Mouse (Mus musculus) forebrain, embryonic 11.5 days (tissue): ENCODE data around the gene Kmt2c. TPM values are rescaled to one million over a fixed set of nuclear protein-coding genes. Genes with fewer than 3 reads are reported as not detected.
A peak's percentile ranks its signal among the peaks of the same experiment; 100 is the strongest.

Experiments used
- ATAC-seq: fragments of 200-750 bp; cut with Nextera tagmentation; replicated peaks from 2 replicates; pipeline ENCODE4 v1.8.0; 2017; ENCODE audit warnings: moderate TSS enrichment; ENCODE audit not compliant: low FRiP score
- DNase-seq: peaks from one replicate; pipeline ENCODE4 v3.0.0-alpha.2; 2017; ENCODE audit warnings: low spot score
- H3K27ac ChIP-seq: fragments of 300-500 bp; sonication (generic); 2 replicates; pipeline ENCODE4 v1.5.1; 2014; ENCODE audit warnings: low read depth, low read length
- H3K27me3 ChIP-seq: fragments of 300-500 bp; sonication (generic); 2 replicates; pipeline ENCODE4 v1.6.1; 2014; ENCODE audit warnings: mild to moderate bottlenecking, low read length, mixed read lengths; ENCODE audit not compliant: control insufficient read depth, insufficient read depth
- H3K36me3 ChIP-seq: fragments of 300-500 bp; sonication (generic); 2 replicates; pipeline ENCODE4 v1.6.1; 2014; ENCODE audit warnings: mild to moderate bottlenecking, low read length, moderate library complexity, mixed read lengths; ENCODE audit not compliant: control insufficient read depth, insufficient read depth
- H3K4me1 ChIP-seq: fragments of 300-500 bp; sonication (generic); replicated peaks from 2 replicates; pipeline ENCODE4 v1.6.1; 2014; ENCODE audit warnings: low read length, mixed read lengths; ENCODE audit not compliant: control insufficient read depth, insufficient read depth
- H3K4me2 ChIP-seq: fragments of 300-500 bp; sonication (generic); 2 replicates; pipeline ENCODE4 v1.6.1; 2014; ENCODE audit warnings: low read depth, mild to moderate bottlenecking, low read length, moderate library complexity, mixed read lengths; ENCODE audit not compliant: severe bottlenecking
- H3K4me3 ChIP-seq: fragments of 300-500 bp; sonication (generic); 2 replicates; pipeline ENCODE4 v1.5.1; 2014; ENCODE audit warnings: low read depth, low read length
- H3K9ac ChIP-seq: fragments of 300-500 bp; sonication (generic); 2 replicates; pipeline ENCODE4 v1.6.1; 2014; ENCODE audit warnings: low read length
- H3K9me3 ChIP-seq: fragments of 300-500 bp; sonication (generic); 2 replicates; pipeline ENCODE4 v1.6.1; 2016; ENCODE audit warnings: low read length, mixed read lengths; ENCODE audit not compliant: control insufficient read depth
- WGBS: fragments of 180-500 bp; shearing (Covaris S2); extraction: QIAGEN DNeasy Blood & Tissue Kit; methylation state at CpG from one replicate; pipeline ENCODE4 v1.1.7; 2014; 5-methylcytosine and 5-hydroxymethylcytosine counted together
- polyA plus RNA-seq: library from polyadenylated mRNA; unstranded; fragments of >200 nt; fragmentation: Nextera tagmentation; extraction: Ambion mirVana; gene quantifications from 2 replicates; pipeline ENCODE4 v1.2.1, GENCODE M21; 2014

Kmt2c gene
- 22.5 and 24.6 TPM in 2 replicates for polyA plus RNA-seq

DNA sequence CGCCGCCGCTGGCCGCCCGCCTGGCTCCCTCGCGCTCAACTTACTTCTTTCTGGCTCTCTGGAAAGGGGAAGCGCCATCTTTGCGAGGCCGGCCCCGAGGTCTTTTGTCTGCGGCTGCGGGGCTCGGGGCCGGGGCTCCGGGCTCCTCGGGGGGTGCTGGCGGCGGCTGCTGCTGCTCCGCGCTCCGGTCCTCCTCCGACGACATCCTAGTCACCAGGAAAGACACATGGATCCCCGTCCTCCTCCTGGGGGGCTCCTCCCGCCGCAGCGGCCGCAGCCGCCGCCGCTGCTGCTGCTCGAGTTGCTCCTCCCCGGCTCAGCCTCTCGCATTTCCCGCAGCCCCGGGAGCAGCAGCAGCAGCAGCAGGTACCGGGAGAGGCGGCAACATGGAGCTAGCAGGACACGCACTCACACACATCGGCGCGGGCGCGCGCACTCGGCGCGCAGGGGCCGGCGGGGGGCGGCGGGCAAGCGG is at the start of gene Kmt2c:
Kmt2c (minus strand) TSS at position 438 of the 475 bp plus-strand sequence.
- H3K36me3 ChIP-seq, result no peaks in the 10 kb centered on the region
- ATAC-seq (peak; percentile 4; the same call in 1 of the 2 replicates), DNase-seq (peak; percentile 91)
- H3K9ac ChIP-seq, result peak within 1 kb of the TSS; percentile 96
- under 1% methylated on average over 35 of the region's 54 CpGs for WGBS
- H3K9me3 ChIP-seq, result no peaks in the 10 kb centered on the region
- no peaks in the 10 kb centered on the region for H3K4me1 ChIP-seq
- peak within 1 kb of the TSS; percentile 99 for H3K4me3 ChIP-seq
- H3K27ac ChIP-seq, result peak within 1 kb of the TSS; percentile 98
- peak within 1 kb of the TSS; percentile 67 for H3K4me2 ChIP-seq
- no peaks in the 10 kb centered on the region for H3K27me3 ChIP-seq

DNA sequence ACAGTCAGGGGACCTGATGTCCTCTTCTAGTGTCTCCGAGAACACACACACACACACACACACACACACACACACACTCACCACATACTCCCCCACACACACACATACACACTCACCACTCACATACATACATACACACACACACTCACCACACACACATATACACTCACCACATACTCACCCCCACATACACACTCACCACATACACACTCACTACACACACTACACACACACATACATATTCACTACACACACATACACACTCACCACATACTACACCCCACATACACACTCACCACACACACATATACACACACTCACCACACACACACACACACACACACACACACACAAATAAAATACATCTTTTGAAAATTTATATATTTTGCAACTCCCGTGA is 48.3 kb upstream of the Kmt2c start:
- Histone ChIP-seq H3K36me3 (no peaks in the 10 kb centered on the region), H3K9ac (no peak overlapping the region), H3K9me3 (no peaks in the 10 kb centered on the region), H3K4me2 (no peak overlapping the region), H3K4me3 (no peak overlapping the region), H3K27ac (no peak overlapping the region), H3K27me3 (no peaks in the 10 kb centered on the region), H3K4me1 (no peaks in the 10 kb centered on the region)
- no peak for DNase-seq
- 92% methylated on average over 2 of the region's 2 CpGs for WGBS
- ATAC-seq, result no peak

DNA sequence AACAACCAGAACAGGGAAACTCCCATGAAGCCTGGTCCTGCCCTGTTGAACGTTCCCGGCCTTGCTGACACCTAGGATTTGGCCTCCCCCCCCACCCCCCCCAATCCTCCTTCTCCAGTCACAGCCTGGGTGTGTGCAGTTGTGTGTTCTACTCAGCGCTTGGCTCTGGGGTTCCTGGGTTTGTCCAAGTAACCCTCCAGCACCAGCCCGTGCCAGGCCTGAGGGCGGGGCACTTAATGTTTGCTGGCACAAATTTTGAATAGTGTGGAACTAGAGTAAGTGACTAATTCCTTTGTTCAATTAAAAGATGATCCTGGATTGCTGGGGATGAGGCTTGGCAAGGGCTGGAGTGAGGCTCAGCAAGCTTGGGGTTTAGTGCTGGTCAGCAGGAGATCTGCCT is 46.0 kb upstream of the Kmt2c start:
- DNase-seq (no peak), ATAC-seq (no peak)
- no peaks in the 10 kb centered on the region for H3K4me1 ChIP-seq
- no peak overlapping the region for H3K27ac ChIP-seq
- no peaks in the 10 kb centered on the region for H3K27me3 ChIP-seq
- H3K36me3 ChIP-seq, result no peaks in the 10 kb centered on the region
- no peaks in the 10 kb centered on the region for H3K9me3 ChIP-seq
- H3K4me2 ChIP-seq, result no peak overlapping the region
- no peak overlapping the region for H3K9ac ChIP-seq
- WGBS, result 87% methylated on average over 5 of the region's 5 CpGs
- H3K4me3 ChIP-seq, result no peak overlapping the region

DNA sequence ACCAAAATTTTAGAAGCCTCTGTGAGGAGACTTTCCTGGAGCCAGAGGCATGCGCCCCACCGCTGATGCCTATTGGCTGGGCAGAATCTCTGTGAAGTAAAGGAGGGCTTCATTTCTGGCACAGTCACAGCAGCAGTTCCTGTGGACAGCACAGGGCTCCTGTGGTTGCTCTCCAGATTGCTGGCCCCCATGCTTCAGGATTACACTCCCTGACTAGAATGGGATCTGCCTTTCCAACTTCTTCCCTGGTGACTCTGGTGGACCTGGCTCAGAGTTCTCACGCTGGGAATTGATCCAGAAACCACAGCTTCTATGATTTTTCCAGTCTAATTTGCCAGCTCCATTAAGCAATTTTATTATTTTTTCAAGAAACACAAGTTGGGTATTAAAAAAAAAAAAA is 45.5 kb upstream of the Kmt2c start:
- WGBS, result 96% methylated on average over 3 of the region's 3 CpGs
- no peaks in the 10 kb centered on the region for H3K27me3 ChIP-seq

DNA sequence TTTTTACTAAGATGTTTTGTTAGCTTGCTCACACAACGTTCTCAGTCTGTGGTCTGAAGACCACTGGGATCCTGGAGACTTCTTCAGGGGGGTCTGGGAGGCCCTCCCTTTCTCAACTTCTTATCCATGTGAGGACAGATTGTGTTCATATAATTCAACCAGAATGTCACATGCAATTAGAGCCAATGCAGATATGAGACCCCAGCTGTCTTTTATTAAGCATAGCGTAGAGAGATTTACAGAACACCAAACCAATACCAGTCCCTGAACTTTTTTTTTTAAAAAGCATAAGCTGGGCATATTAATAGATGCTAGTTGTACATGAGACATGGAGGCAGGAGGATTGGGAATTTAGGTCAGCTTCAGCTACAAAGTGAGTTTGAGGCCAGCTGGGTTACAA is 43.1 kb upstream of the Kmt2c start:
- WGBS, result 73% methylated on average over 2 of the region's 2 CpGs
- H3K27ac ChIP-seq, result no peak overlapping the region
- DNase-seq (no peak), ATAC-seq (no peak)
- H3K4me3 ChIP-seq, result no peak overlapping the region
- no peaks in the 10 kb centered on the region for H3K27me3 ChIP-seq
- no peaks in the 10 kb centered on the region for H3K9me3 ChIP-seq
- no peak overlapping the region for H3K9ac ChIP-seq
- no peaks in the 10 kb centered on the region for H3K4me1 ChIP-seq
- H3K36me3 ChIP-seq, result no peaks in the 10 kb centered on the region
- no peak overlapping the region for H3K4me2 ChIP-seq

More for the DNA sequence above, 45.5 kb upstream of the Kmt2c start:
- no peak overlapping the region for H3K27ac ChIP-seq
- DNase-seq, result no peak
- H3K4me2 ChIP-seq, result no peak overlapping the region
- H3K9me3 ChIP-seq, result no peaks in the 10 kb centered on the region
- ATAC-seq, result no peak
- H3K36me3 ChIP-seq, result no peaks in the 10 kb centered on the region
- H3K9ac ChIP-seq, result no peak overlapping the region
- H3K4me3 ChIP-seq, result no peak overlapping the region
- no peaks in the 10 kb centered on the region for H3K4me1 ChIP-seq

DNA sequence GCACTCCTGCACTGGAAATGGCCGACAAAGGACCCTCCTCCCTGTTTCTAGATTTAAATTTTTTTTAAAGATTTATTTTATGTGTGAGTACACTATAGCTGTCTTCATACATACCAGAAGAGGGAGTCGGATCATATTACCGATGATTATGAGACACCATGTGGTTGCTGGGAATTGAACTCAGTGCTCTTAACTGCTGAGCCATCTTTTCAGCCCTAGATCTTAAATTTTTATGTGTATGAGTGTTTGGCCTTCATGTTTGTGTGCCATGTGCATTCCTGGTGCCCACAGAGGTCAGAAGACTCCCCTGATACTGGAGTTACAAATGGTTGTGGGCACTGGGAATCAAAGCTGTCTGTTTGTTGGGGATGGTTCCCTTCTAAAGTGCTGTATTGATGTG is 42.3 kb upstream of the Kmt2c start:
- H3K9me3 ChIP-seq, result no peaks in the 10 kb centered on the region
- no peaks in the 10 kb centered on the region for H3K4me1 ChIP-seq
- H3K4me2 ChIP-seq, result no peak overlapping the region
- H3K4me3 ChIP-seq, result no peak overlapping the region
- no peaks in the 10 kb centered on the region for H3K27me3 ChIP-seq
- H3K36me3 ChIP-seq, result no peaks in the 10 kb centered on the region
- H3K9ac ChIP-seq, result no peak overlapping the region
- WGBS, result 88% methylated on average over 3 of the region's 3 CpGs
- no peak overlapping the region for H3K27ac ChIP-seq
- no peak for DNase-seq
- no peak for ATAC-seq

DNA sequence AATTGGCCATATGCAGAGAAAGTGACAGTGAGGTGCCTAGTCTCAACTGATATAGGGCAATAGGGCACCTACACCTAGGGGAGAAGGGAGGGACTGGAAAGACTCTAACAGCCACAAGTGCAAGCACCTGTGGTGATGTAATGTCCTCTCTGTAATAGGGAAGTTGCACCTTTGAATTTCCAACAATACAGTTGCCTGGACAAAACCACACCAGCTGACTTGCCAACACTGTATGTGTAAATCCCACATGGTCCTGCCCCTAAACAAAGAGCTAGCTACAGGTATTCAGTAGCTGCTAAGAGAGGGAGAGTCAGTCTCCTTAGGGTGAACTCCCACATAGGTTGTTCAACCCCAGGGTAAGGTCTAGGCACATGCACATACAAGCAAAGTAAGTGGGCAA is 41.8 kb upstream of the Kmt2c start:
- DNase-seq, result no peak
- Histone ChIP-seq H3K36me3 (no peaks in the 10 kb centered on the region), H3K27ac (no peak overlapping the region), H3K9ac (no peak overlapping the region), H3K4me2 (no peak overlapping the region), H3K4me1 (no peaks in the 10 kb centered on the region), H3K4me3 (no peak overlapping the region), H3K9me3 (no peaks in the 10 kb centered on the region), H3K27me3 (no peaks in the 10 kb centered on the region)
- no peak for ATAC-seq

DNA sequence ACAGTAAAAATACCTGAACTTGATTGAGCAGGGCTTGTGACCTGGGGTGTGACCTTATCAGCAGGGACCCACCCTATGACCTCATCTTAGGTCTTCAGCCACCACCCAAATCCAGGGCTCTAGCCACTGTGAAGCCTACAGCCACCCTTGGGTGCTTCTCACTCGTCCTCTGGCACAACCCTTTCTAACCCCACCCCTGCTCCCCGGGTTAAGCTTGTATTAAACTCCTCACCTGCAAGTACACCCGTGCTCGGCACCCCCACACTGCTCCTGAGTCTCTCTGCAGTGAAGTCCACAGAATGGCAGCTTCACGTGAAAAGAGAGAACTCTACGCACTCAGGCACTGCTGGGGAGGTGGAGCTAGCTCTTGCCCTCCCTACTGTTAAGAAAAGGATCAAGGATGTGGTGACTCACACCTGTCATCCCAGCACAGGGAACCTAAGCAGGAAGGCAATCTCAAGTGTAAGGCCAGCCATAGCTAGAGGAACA is 38.4 kb upstream of the Kmt2c start:
- Histone ChIP-seq H3K27me3 (no peaks in the 10 kb centered on the region), H3K4me1 (no peaks in the 10 kb centered on the region), H3K4me2 (no peak overlapping the region), H3K9me3 (no peaks in the 10 kb centered on the region), H3K36me3 (no peaks in the 10 kb centered on the region), H3K9ac (no peak overlapping the region), H3K27ac (no peak overlapping the region), H3K4me3 (no peak overlapping the region)
- DNase-seq (no peak), ATAC-seq (no peak)
- 46% methylated on average over 6 of the region's 6 CpGs for WGBS

DNA sequence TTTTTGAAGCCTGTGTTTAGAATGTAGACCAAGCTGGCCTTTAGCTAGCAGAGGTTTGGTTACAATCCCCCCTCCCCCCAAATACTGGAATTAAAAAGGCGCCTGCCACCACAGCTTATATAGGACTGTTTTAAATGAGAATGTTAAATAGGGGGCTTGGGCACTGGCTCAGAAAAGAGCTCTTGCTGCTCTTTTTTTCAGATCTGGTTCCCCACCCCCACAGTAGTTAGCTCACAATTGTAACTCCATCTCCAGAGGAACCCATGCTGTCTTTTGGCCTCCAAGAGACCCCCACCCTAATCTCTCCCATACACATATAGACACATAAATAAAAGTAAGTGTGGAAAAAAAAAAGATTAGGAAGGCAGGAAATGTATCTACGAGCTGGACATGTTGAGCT is 37.9 kb upstream of the Kmt2c start:
- 47% methylated on average over 2 of the region's 2 CpGs for WGBS

More for the DNA sequence above, 37.9 kb upstream of the Kmt2c start:
- no peaks in the 10 kb centered on the region for H3K9me3 ChIP-seq
- H3K36me3 ChIP-seq, result no peaks in the 10 kb centered on the region
- H3K27me3 ChIP-seq, result no peaks in the 10 kb centered on the region
- H3K4me2 ChIP-seq, result no peak overlapping the region
- H3K4me1 ChIP-seq, result no peaks in the 10 kb centered on the region
- ATAC-seq (no peak), DNase-seq (no peak)
- no peak overlapping the region for H3K4me3 ChIP-seq
- no peak overlapping the region for H3K27ac ChIP-seq
- no peak overlapping the region for H3K9ac ChIP-seq
